25 mouse cellular contexts compared by ENCODE assay signal in genomic region chr5:22328431-22329359, GRCm38 (mm10). TPM values are rescaled to one million over a fixed set of nuclear protein-coding genes. Genes with fewer than 3 reads are reported as not detected.
DNase-seq lines count a peak whose midpoint lies in the region; ATAC-seq lines count a peak whose summit lies in the region.
"Had no signal": no experiment of that assay in that cellular context is flagged by ENCODE, and none has a peak within 500 bp of the region (broad histone marks: within the 10 kb centered on the region; RNA-seq: fewer than 3 reads in every experiment).

No protein-coding gene starts in this region.

- H3K36me3 ChIP-seq in liver, embryonic 13.5 days, result no peaks in the 10 kb centered on the region; the same call in 1 of the 2 replicates
- H3K36me3 ChIP-seq in liver, embryonic 16.5 days (ENCODE audit: control insufficient read depth, insufficient read depth), result no peaks in the 10 kb centered on the region
- H3K36me3 ChIP-seq in kidney, embryonic 14.5 days (ENCODE audit: control insufficient read depth, insufficient read depth, low read length), result no peaks in the 10 kb centered on the region
- H3K36me3 ChIP-seq: embryonic facial prominence, embryonic 10.5 days; embryonic facial prominence, embryonic 13.5 days; forebrain, embryonic 12.5 days; forebrain, embryonic 15.5 days; heart, embryonic 10.5 days; hindbrain, embryonic 12.5 days; hindbrain, embryonic 15.5 days had no signal

- WGBS in liver, embryonic 13.5 days (ENCODE audit: insufficient replicate concordance), result 66% methylated on average over 8 of the region's 8 CpGs
- 62% methylated on average over 8 of the region's 8 CpGs for WGBS in liver, embryonic 16.5 days (ENCODE audit: insufficient replicate concordance)
- WGBS in kidney, embryonic 14.5 days, result 85% methylated on average over 8 of the region's 8 CpGs

- peaks cover 19% of the 10 kb centered on the region for H3K27me3 ChIP-seq in liver, embryonic 13.5 days
- H3K27me3 ChIP-seq in liver, embryonic 16.5 days (ENCODE audit: control insufficient read depth, insufficient read depth, low read depth, low read length), result no peaks in the 10 kb centered on the region
- no peaks in the 10 kb centered on the region for H3K27me3 ChIP-seq in kidney, embryonic 14.5 days (ENCODE audit: control insufficient read depth, insufficient read depth, low read length)
- H3K27me3 ChIP-seq: embryonic facial prominence, embryonic 13.5 days; forebrain, embryonic 12.5 days; forebrain, embryonic 15.5 days; hindbrain, embryonic 12.5 days; hindbrain, embryonic 15.5 days had no signal

- H3K4me3 ChIP-seq in liver, embryonic 13.5 days (replicated peaks), result no peak overlapping the region
- no peak overlapping the region for H3K4me3 ChIP-seq in liver, embryonic 16.5 days (ENCODE audit: low read depth, low read length)
- no peak overlapping the region for H3K4me3 ChIP-seq in kidney, embryonic 14.5 days (ENCODE audit: low read length)
- H3K4me3 ChIP-seq: embryonic facial prominence, embryonic 10.5 days; embryonic facial prominence, embryonic 13.5 days; erythroblast, embryonic 14.5 days; forebrain, embryonic 12.5 days; forebrain, embryonic 15.5 days; heart, adult 2 months; heart, embryonic 10.5 days; hindbrain, embryonic 12.5 days; hindbrain, embryonic 15.5 days had no signal

- peak overlapping the region; percentile 64 for H3K27ac ChIP-seq in liver, embryonic 13.5 days
- no peak overlapping the region for H3K27ac ChIP-seq in liver, embryonic 16.5 days (ENCODE audit: low read length)
- H3K27ac ChIP-seq in kidney, embryonic 14.5 days (ENCODE audit: low read depth, low read length), result no peak overlapping the region
- H3K27ac ChIP-seq: embryonic facial prominence, embryonic 10.5 days; embryonic facial prominence, embryonic 13.5 days; forebrain, embryonic 12.5 days; forebrain, embryonic 15.5 days; heart, adult 2 months; heart, embryonic 10.5 days; hindbrain, embryonic 12.5 days; hindbrain, embryonic 15.5 days had no signal

- H3K4me1 ChIP-seq in liver, embryonic 13.5 days (replicated peaks), result peaks cover 10% of the 10 kb centered on the region
- H3K4me1 ChIP-seq in liver, embryonic 16.5 days (ENCODE audit: control insufficient read depth, low read depth, low read length), result no peaks in the 10 kb centered on the region; the same call in 1 of the 2 replicates
- H3K4me1 ChIP-seq in kidney, embryonic 14.5 days (ENCODE audit: control insufficient read depth, insufficient read depth, low read length), result no peaks in the 10 kb centered on the region
- H3K4me1 ChIP-seq: embryonic facial prominence, embryonic 10.5 days; embryonic facial prominence, embryonic 13.5 days; forebrain, embryonic 12.5 days; forebrain, embryonic 15.5 days; hindbrain, embryonic 12.5 days had no signal

- no peak overlapping the region for H3K9ac ChIP-seq in liver, embryonic 13.5 days
- no peak overlapping the region for H3K9ac ChIP-seq in liver, embryonic 16.5 days (ENCODE audit: low read depth, low read length)
- no peak overlapping the region for H3K9ac ChIP-seq in kidney, embryonic 14.5 days (ENCODE audit: low read depth, low read length)
- H3K9ac ChIP-seq: embryonic facial prominence, embryonic 13.5 days; forebrain, embryonic 12.5 days; forebrain, embryonic 15.5 days; hindbrain, embryonic 12.5 days; hindbrain, embryonic 15.5 days had no signal

- peak; percentile 75 for ATAC-seq in liver, embryonic 13.5 days (ENCODE audit: low read depth)
- ATAC-seq in liver, embryonic 16.5 days (ENCODE audit: low read depth), result peak; percentile 67
- ATAC-seq in kidney, embryonic 14.5 days (ENCODE audit: low FRiP score, low TSS enrichment), result no peak
- ATAC-seq: activated CD4-positive, CD25-positive, alpha-beta regulatory T cell, adult 4 months; forebrain, embryonic 15.5 days had no signal

- H3K9me3 ChIP-seq in liver, embryonic 13.5 days (replicated peaks), result no peaks in the 10 kb centered on the region
- no peaks in the 10 kb centered on the region for H3K9me3 ChIP-seq in liver, embryonic 16.5 days (replicated peaks; ENCODE audit: control insufficient read depth, low read length)
- no peaks in the 10 kb centered on the region; the same call in 1 of the 2 replicates for H3K9me3 ChIP-seq in kidney, embryonic 14.5 days (ENCODE audit: control insufficient read depth, low read length)
- H3K9me3 ChIP-seq: heart, embryonic 10.5 days; hindbrain, embryonic 15.5 days had no signal

- DNase-seq in liver, embryonic 13.5 days, result no peak
- no peak for DNase-seq in liver
- peak; percentile 6 for DNase-seq in Muller cell, postnatal 12 days (ENCODE audit: inconsistent ontology term)
- DNase-seq in brain, adult 2 months (ENCODE audit: low read depth, low spot score), result peak; percentile 43
- no peak for DNase-seq in layer of hippocampus, adult 9-11 months
- DNase-seq in neural tube, embryonic 10.5 days (ENCODE audit: extremely low spot score, low spot score), result no peak
- DNase-seq: adrenal gland, adult 8-10 months; adrenal gland, postnatal 25 days; cerebellum, adult 18-20 months; cerebellum, adult 9-11 months; cerebellum, postnatal 25 days; embryo, embryonic 11 days; gastrocnemius, postnatal 25 days; heart, adult 2 months had no signal

- H3K4me2 ChIP-seq in liver, embryonic 13.5 days, result no peak overlapping the region
- H3K4me2 ChIP-seq in liver, embryonic 16.5 days (ENCODE audit: low read depth, low read length), result no peak overlapping the region
- no peak overlapping the region for H3K4me2 ChIP-seq in kidney, embryonic 14.5 days (replicated peaks; ENCODE audit: low read depth, low read length)
- H3K4me2 ChIP-seq: embryonic facial prominence, embryonic 13.5 days; forebrain, embryonic 12.5 days; forebrain, embryonic 15.5 days; hindbrain, embryonic 12.5 days; hindbrain, embryonic 15.5 days had no signal

RNA-seq across cellular contexts. Expression of gene Reln, which starts 15.8 kb away (rescaled TPM):
- polyA plus RNA-seq in liver, embryonic 13.5 days (2015; fragmentation: Nextera tagmentation; extraction: Ambion mirVana), result 22.5 and 23.6 TPM in 2 replicates
- polyA plus RNA-seq in liver, embryonic 16.5 days (2015; fragmentation: Nextera tagmentation; extraction: Ambion mirVana), result 22.0 and 23.9 TPM in 2 replicates
- 14.1 and 16.7 TPM in 2 replicates for polyA plus RNA-seq in kidney, embryonic 14.5 days (2014; fragmentation: Nextera tagmentation; extraction: Ambion mirVana)

Comparison
In these comparisons a context has a peak if more than half of its experiments do, and no peak if none do; other contexts are left out.
1. DNase-seq: peak in Muller cell, postnatal 12 days (single experiment) and brain, adult 2 months (single experiment); none in liver, embryonic 13.5 days (single experiment), liver (single experiment), layer of hippocampus, adult 9-11 months (single experiment) and neural tube, embryonic 10.5 days (single experiment).